Mouse (Mus musculus) heart, adult 8-10 months (tissue): ENCODE results near the gene Fam229b. TPM values are rescaled to one million over a fixed set of nuclear protein-coding genes. Genes with fewer than 3 reads are reported as not detected.
A peak's percentile ranks its signal among the peaks of the same experiment; 100 is the strongest.

ENCODE experiments used
- DNase-seq: peaks from one replicate; pipeline ENCODE4 v3.0.0; 2022; ENCODE audit warnings: low spot score
- total RNA-seq, 4 experiments: library from RNA; stranded (reverse); gene quantifications; 2 replicates each; pipeline ENCODE4 v1.2.4; 2022

Gene Fam229b
- total RNA-seq, 4 experiments from 2014 or later = 6.2 to 10.7 (median 9.3) TPM

- DNase-seq = no peak
Observed at GRCm38 (mm10) chr10:39137766-39138165, 4.1 kb upstream of the Fam229b start.

- DNase-seq = no peak
Observed at GRCm38 (mm10) chr10:39121412-39121811, 12.3 kb downstream of the Fam229b start.

GRCm38 (mm10) chr10:39109489-39109874 lies 24.2 kb downstream of the Fam229b start:
- no peak for DNase-seq

- DNase-seq = no peak
Observed at GRCm38 (mm10) chr10:39108837-39109488, 24.8 kb downstream of the Fam229b start.

GRCm38 (mm10) chr10:39106935-39107334 lies 26.8 kb downstream of the Fam229b start:
- no peak for DNase-seq

GRCm38 (mm10) chr10:39106413-39106812 lies 27.3 kb downstream of the Fam229b start:
- DNase-seq = no peak

- DNase-seq = no peak
Observed at GRCm38 (mm10) chr10:39104803-39105449, 28.8 kb downstream of the Fam229b start.

GRCm38 (mm10) chr10:39098746-39099145 lies 35.0 kb downstream of the Fam229b start:
- no peak for DNase-seq

GRCm38 (mm10) chr10:39096981-39097380 lies 36.7 kb downstream of the Fam229b start:
- peak; percentile 16 for DNase-seq

- DNase-seq = no peak
Observed at GRCm38 (mm10) chr10:39072048-39072447, 61.7 kb downstream of the Fam229b start.

Other genes starting within 250 kb of the Fam229b start
- gene Lama4, start 168.4 kb downstream of the Fam229b start, total RNA-seq = 10 to 100 TPM; 42.0 to 57.9 (median 52.5) TPM
- gene Tube1, start 62 bp upstream of the Fam229b start, total RNA-seq = 1 to 10 TPM in 2 of 4 experiments, under 1 TPM in 2; 0.73 to 1.3 (median 0.96) TPM
- not detected for gene Ccn6, start 29.9 kb upstream of the Fam229b start, total RNA-seq
- 10 to 100 TPM; 22.4 to 27.6 (median 24.2) TPM for gene Fyn, start 234.9 kb upstream of the Fam229b start, total RNA-seq